Mouse (Mus musculus) cerebellum, postnatal 14 days (tissue): ENCODE measurements around the gene Exoc7.
"Not testable (repeated sequence)": the region's sequence is repeated elsewhere in the genome, so short reads cannot be mapped to it uniquely, and the experiment has no call there.

Experiments
- DNase-seq, 2 experiments: peaks; one replicate each; pipeline ENCODE4 v3.0.0; 2021; ENCODE audit warnings: mixed read lengths in 2 of 2

Exoc7 gene

DNA sequence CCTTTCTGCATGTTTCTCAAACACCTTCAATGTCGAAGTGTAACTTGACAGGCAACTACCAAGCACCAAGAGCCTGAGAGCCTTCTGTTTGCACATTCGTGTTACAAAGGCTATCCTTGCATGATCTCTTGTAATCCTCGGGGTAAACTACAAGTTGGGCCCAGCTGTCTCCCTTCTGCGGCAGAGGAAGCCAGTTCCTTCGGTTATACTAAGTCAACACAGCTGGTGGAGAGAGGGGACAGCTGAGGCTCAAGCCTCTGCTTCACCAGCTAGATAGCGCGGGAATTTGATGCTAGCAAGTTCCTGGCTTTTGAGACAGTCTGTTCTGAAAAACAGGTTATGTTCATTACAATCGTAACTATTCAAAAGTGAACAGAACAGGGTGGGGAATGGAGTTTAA is 5.3 kb upstream of the Exoc7 start:
- DNase-seq, result no peak

DNA sequence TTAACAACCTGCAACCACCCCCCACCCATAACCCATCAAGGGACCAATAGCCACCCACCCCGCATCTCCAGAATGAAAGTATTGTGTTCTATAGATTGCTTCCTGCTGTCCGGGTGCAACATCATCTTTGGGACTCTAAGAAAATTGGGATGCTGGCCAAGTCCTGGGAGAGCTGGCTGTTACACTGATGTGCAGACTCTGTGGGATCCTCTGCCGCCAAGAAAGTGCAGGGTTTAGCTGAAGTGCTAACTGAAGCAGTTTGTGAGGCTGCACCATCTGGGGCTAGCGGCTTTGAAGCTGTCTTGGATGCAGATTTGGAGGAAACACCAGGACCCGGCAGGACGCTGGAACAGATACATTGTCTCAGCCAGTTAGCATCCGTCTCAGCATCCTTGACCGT is 4.1 kb upstream of the Exoc7 start:
- DNase-seq, result no peak

DNA sequence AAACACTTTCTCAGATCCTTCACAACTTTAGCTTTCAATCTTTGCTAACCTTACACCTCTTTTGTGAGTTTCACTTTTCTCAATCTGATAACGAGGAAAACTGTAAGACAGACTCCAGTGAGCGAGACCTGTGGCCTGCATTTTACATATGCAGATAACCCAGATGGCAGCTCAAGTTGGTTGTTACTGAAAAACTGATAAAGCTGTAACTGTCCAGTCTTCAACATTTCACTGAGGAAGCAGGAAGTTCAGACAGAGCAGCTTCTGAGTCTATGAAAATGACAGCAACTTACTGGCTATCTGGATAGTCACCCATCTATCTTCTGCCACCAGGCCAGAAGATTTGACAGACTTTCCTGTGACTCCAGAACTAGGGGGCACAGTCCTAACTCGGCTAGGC is 2.6 kb upstream of the Exoc7 start:
- DNase-seq, result no peak

DNA sequence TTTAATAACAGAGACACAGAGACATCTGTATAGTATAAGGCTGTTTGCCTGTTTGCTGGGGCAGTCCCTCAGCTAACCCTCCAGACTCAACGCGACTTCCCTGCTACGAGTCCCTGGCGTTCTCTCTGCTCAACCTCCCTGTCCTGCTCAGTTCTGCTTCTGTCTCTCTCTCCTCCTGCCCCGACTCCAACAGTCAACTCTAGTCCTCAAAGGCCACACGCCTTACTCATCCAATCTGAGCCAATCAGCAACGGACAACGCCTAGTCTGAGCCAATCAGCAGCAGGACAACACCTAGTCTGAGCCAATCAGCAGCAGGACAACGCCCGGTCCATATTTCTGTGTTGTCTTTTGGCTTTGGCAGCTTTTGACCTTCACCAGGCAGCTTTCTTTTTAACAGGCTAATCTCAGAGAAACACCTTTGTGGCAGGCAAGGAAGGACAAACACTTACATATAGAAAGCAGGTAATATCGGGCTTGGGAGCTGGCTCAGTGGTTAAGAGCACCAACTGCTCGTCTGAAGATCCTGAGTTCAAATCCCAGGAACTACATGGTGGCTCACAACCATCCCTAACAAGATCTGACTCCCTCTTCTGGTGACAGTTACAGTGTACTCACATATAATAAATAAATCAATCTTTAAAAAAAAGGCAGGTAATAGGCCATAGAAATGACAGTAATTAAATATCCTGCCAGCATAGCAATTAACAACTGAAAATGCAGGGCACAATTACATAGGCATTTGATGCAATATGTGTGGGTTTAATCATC is 914 bp upstream of the Exoc7 start:
- DNase-seq, result no peak

DNA sequence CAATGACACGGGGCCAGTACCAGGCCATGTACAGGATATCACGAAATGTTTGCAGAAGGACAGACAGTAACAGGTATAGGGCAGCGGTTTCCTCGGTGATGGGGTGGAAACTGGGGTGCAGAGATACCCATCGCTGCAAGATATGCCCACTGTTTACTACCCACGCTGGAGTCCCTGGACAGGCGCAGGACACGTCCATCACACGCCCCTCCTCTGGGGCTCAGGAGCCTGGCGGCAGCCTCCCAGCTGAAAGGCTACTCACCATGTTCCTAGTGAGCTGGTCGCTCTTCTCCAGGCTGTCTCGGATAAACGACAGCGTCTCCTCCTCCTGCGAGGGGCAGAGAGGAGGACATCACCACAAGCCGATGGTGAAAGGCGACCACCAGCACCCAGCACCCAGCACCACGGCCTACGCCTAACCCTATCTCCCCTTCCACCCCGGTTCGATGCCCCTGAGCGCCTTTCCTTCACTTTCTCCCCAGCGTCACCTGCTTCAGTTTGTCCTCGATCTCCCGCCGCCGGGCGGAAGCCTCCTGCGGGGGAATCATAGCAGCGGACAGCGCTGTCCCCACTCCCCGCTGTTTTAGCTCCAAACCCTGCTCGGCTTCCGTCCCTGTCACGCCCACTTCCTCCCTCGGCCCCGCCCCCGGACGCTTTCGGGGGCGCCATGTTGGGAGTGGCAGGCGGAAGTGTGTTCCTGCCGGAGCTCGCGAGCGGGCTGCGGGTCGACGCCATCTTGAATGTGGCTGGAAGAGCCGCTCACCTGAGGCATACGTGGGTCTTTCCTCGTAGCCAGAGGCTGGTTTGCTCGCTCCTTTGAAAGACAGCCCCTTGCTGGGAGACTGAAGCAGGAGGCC is 679 bp downstream of the Exoc7 start:
- DNase-seq, result peak; percentile 96 to 97

DNA sequence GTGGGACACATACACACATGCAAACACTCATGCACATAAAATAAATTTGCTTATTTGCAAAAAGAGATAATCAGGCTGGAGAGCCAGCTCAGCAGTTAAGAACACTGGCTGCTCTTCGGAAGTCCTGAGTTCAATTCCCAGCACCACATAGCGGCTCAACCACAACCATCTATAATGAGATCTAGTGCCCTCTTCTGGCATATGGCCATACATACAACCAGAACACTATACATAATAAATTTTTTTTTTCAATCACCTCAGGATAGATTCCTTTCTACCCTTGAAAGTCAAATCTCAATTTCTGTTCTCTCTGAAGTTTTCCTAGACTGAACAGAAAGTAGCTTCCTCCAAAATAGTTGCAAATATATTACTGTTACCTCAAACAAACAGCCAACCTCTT is 1.6 kb downstream of the Exoc7 start:
- DNase-seq, result no peak

DNA sequence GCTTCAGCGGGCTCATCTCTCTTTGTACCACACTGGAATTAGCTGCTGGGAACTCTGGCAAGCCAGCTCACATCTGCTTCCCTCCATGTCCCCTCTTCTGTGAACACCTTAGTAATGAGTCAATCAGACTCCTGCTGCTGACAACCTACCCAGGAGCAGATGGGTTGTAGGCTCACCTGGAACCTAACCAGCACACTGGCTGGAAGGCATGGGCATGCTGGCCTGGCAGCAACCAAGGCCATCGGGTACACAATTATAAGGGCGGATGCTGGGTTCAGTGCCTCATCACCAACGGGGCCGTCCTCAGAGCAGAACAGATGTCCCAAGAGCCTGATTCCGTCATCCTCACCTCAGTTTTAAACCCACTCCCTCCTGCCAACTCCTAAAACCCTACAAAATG is 8.4 kb downstream of the Exoc7 start:
- DNase-seq, result peak; percentile 73 to 77

DNA sequence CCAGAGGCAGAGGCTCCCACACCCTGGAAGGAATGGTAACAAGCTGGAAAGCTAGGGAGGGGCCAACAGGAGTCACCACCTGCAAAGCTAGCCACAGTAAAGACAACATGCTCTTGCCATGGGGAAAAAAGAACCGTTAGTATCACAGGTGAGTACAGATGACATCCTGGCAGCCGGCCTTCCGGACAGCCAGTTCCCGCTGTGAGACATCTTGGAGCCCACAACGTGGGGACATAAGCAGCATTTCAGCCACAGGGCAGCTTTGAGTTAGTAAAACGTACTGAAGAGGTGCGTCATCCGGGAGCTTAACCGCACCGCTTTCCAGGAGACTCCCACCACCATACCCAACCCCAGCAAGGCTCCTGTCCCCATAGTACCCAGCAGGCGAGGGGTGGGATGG is 8.8 kb downstream of the Exoc7 start:
- peak; percentile 65 to 77 for DNase-seq

DNA sequence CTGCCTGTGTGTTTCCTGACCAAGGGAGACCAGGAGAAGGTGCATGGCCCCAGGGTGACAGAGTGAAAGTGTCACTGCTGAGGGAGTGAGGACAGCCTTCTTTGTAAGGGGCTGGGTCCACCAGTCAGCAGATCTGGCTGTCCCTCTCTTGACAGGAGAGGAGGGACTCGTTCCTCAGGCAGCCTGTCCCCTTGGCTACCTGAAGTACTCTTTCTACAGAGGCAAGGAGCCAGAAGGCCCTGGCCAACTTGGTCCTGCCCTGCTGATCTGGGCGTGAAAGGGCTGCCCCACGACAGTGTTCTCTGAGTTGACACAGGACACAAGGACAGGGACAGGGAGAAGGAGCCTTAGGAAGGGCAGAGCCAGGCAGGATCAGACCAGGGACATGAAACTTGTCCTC is 10.0 kb downstream of the Exoc7 start:
- DNase-seq, result peak in 1 of 2 experiments; percentile 14

DNA sequence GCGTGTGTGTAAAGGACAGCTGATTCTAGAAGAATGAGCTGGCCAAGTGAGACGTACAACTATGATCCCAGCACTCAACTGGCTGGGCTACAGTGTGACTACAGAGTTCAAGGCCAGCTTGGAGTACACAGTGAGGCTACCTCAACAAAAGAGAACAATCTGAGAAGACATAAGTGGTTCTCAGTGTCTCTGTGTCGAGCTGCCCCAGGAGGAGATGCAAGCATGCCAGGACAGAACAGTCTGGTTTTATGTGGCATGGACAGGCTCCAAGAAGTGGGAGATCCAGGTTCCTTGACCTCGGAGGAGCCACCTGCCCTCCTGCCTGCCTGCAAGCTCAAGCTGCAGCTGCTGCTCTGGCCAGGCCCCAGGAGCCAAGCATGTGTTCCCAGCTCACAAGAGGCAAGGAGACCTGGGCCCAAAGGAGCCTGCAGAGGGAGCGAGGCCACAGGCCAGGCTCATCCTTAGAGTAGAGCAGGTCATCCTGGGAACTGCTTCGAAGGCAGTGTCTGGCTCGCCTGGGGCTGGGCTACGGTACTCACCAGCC is 10.8 kb downstream of the Exoc7 start:
- peak in 1 of 2 experiments; percentile 29 for DNase-seq

DNA sequence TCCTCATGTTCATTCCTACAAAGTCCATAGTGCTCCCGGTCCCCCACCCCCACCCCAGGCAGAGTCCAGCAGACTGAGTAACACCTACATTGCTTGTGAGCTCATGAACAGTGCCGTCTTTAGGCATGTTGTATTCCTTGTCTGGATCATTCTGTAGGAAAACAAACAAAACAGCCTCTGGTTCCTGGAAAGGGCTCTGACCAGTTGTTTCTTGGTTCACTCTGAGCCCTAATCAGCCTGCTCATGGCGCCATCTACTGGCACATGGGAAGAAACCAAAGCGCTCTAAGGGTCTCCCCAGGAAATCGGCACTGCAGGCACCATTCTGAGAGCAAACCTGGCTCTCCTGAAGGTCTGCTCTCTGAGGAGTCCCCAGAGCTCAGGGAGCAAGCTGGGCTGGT is 12.7 kb downstream of the Exoc7 start:
- DNase-seq, result peak; percentile 67 to 71

DNA sequence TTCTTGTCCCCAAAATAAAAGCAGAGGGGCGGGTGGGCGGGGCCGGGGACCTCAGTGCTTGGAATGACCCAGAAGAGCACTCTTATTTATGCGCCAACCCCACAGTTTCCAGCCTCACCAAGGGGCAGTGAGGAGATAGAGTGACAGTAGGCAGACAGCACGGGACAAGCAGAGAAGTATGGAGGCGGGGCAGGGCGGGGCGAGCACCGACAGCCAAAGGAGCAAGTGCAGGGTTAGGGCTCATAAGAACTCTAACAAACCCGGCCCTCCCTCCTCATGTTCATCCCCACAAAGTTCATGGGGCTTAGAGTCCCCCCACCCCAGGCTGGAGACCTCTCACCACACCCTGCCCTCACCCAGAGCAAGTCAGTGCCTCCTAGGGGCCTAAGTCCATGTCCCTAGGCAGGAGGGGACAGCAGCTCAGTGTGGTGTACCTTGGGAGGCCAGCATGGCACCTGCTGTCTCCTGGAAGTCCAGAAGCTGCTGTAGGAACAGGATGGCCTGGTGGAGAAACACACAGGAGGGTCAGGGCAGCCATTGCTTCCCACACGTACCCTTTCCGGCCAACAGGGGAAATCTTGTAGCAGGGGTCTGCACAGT is 13.4 kb downstream of the Exoc7 start:
- DNase-seq, result no peak

DNA sequence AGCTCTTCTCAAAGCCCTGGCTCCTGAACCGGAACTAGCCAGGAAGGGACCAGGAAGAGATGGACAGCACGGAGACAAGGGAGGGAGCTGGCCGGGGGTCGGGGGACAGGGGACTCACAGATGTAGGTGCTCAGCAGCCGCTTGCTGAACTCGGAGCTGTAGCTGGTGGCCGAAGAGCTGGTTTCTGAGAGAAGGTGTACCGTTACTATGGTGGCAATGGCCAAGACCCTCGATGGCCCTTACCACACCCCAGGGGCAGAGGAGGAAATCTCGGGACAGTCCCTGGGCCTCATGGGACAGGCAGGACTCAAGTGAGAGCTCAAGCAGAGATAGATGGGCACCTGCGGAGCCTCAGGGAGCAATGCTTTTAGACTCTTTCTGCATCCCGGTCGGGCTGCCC is 14.6 kb downstream of the Exoc7 start:
- no peak for DNase-seq

DNA sequence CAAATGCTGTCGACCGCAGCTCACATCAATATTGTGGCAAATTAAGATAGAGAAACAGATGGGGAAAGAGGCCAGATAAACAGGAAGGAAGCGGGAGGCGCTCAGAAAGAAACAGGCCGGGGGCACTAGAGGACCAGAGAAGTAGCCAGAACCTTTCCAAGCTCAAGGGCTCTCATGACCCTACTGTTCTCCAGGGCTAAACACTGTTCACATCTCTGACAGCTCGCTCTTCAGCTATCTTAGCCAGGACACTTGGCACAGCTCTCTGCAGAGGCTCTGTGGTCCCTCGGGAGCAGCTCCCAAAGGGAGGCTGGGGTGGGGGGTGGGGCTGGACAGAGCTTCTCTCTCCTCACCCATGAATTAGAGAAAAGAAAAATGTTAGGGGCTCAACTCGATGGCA is 16.5 kb downstream of the Exoc7 start:
- DNase-seq, result no peak

DNA sequence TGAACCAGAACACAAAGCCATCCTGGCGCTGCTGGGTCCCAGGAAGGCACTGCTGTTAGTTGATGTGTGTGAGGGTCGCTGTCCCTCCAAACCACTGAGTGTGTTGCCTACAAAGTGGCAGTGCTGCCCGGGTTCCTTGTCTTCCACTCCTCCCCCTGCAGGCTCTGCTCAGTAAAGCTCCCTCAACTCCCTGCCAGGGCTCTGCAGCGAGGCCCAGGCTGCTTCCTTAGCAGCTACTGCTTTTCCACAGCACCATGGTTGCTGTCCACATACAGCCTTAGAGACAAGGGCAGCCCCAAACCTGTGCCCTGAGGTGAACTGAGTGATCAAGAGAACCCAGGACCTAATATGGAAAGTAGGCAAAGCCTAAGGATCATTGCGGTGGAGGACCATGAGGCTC is 19.7 kb downstream of the Exoc7 start:
- peak in 1 of 2 experiments; percentile 43 for DNase-seq

DNA sequence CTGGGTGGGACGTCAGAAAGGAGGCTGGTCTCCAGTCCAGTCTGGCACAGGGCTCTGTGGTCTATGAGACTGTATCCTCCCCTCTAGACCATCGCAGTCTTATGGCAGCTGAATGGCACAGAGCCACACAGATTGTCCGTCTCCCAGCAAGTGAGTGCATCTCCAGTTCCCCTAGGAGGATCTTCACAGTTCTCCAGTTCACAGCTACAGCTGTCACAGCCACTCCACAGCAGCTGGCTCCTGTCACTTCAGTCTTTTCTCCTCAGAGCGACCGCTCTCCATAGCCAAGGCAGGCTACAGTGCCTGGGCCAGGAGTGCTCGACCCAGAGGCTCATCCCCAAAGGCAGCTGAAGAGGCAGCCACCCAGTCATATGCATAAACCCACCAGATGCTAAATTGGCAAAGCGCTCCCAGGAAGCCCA is 21.3 kb downstream of the Exoc7 start:
- DNase-seq, result peak in 1 of 2 experiments; percentile 41

DNA sequence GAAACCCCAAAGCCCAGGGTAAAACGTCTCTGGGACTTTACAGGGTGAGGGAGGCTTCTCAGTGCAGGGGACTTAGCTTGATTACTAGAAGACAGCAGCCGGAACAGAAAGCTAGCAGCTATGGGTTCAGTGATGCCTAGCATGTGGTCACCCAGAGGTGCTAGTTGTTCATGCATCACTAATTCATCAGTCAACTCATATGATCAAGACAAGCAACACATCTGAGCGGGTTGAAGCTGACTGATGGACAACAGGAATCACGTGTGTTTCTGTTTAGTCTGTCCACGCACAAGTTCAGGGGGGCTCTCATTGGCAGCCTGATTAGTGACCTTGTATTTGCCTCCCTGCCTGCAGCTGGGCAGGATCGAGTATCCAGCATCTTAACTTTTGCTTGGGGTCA is 23.1 kb downstream of the Exoc7 start:
- no peak for DNase-seq

DNA sequence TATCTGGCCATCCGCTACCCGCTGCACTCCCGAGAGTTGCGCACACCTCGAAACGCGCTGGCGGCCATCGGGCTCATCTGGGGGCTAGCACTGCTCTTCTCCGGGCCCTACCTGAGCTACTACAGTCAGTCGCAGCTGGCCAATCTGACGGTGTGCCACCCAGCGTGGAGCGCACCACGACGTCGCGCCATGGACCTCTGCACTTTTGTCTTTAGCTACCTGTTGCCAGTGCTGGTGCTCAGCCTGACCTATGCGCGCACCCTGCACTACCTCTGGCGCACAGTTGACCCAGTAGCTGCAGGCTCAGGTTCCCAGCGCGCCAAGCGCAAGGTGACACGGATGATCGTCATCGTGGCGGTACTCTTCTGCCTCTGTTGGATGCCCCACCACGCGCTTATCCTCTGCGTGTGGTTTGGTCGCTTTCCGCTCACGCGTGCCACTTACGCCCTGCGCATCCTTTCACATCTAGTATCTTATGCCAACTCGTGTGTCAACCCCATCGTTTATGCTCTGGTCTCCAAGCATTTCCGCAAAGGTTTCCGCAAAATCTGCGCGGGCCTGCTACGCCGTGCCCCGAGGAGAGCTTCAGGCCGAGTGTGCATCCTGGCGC is 24.0 kb downstream of the Exoc7 start:
- DNase-seq, result peak in 1 of 2 experiments; percentile 18

DNA sequence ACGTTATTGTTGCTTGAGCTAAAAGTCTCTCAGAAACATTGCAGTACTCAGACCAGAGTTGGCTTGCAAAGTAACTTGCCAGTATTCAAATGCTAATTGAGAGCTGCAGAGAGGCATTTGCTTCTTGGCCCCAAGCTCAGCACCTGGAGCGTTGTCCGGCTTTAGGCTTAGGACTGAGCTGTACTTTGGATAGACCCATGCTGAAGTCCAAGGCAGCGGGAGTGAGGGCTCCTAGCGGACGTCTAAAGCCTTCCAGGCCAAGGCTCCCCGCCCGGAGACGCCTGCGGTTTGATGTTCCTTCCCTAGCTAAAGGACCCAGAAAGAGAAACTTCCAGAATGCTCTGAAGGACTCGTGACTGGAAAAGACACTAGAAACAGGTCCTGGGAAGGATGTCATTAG is 24.9 kb downstream of the Exoc7 start:
- no peak for DNase-seq

DNA sequence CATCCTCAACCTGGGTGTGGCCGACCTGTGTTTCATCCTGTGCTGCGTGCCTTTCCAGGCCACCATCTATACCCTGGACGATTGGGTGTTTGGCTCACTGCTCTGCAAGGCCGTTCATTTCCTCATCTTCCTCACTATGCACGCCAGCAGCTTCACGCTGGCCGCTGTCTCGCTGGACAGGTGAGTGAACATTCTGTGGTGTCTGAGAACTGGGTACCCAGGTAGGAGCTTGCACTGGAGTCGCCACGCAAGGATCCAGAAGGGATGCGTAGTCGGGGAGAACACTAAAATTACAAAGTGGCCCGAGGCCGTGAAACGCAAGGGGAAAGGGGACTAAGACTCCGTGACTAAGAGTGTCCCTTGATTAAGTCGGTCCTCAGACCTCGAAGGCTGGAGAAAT is 25.4 kb downstream of the Exoc7 start:
- no peak for DNase-seq

DNA sequence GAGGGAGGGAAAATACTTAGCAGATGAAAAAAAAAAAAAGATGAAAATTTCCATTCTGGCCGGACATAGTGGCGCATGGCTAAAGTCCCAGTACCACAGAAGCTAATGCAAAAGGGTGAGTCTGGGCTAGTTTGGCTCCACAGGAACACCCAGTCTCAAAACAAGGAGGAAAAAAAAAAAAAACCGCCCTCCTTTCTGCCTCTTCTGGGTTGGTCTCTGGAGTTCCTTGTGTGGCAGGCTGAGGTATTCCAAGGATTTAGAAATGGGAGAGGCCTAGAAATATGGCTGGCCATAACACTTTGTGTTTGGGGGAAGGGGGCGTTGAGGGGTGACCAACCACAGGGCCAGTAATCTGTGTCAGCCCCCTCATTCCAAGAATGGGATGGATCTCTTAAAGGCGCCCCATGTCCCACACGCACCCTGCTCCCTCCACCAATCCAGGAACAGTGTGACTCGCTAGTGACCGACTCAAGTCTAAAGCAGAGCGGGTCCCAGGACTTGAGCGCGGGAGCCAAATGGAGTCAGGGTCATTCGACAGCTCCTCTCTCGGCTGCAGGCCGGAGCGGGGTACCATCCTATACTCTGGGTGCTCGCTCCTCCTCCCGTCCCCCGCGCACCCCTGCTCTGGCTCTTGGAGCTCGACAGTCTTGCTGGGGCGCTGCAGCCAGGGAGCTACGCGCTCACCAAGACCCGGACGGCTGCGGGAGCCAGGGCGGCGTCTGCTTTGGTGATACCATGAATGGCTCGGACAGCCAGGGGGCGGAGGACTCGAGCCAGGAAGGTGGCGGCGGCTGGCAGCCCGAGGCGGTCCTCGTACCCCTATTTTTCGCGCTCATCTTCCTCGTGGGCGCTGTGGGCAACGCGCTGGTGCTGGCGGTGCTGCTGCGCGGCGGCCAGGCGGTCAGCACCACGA is 26.0 kb downstream of the Exoc7 start, which contains the start of gene Galr2:
Gene Galr2 (plus strand): TSS at position 189 of the 913 bp plus-strand sequence.
- DNase-seq, result peak in 1 of 2 experiments; percentile 29

DNA sequence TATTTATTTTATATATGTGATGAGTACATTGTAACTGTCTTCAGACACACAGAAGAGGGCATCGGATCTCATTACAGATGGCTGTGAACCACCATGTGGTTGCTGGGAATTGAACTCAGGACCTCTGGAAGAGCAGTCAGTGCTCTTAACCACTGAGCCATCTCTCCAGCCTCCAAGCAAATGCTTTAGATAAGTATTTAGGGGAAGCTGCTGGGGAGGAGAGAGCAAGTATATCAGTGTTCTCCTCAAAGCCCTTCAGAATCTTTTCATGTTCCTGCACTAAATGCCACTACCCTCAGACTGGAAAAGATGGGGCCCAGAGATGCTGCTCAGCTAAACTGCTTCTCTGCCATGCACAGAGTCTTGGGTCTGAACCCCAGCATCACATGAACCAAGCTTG is 29.8 kb downstream of the Exoc7 start:
- not testable (repeated sequence) for DNase-seq
